Mouse (Mus musculus): ENCODE measurements around the gene Dhx36.

Dhx36 gene

DNA sequence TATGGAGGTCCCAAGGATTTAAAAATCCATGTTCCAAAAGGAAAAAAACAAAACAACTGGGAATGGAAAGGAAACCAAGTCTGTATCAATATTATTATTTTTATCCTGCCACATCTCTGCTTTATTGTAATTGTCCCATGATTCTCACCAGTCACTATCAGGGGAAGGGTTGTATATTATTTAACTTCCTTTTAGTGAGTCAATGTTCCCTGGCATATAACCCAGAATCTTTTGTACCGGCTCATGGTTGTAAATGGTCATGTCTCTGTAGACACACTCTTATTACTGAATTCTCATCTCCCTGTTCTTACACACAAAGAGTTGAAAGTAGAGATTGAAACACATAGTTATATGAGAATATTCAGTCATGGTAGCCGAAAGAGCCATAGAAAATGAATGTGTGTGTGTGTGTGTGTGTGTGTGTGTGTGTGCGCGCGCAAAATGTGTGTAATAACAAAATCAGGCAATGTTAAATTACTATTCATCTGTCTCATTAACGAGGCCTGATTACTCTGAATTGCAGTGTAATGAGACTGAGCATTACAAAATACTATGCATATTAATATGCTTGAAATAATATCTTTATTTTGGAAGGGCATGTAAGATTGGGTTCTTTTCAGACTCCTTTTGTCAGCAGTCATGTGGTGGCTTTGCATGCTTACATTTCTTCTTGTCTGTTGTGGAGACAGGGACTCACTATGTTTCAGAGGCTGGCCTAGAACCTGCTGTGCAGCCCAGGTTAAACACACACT is 88.2 kb downstream of the Dhx36 start:
- 91% methylated on average over 6 of the region's 6 CpGs for WGBS

Measured in cerebral cortex, adult 2 months (tissue).